Mouse (Mus musculus): Measurements from ENCODE around the gene Tinf2.

Gene Tinf2

DNA sequence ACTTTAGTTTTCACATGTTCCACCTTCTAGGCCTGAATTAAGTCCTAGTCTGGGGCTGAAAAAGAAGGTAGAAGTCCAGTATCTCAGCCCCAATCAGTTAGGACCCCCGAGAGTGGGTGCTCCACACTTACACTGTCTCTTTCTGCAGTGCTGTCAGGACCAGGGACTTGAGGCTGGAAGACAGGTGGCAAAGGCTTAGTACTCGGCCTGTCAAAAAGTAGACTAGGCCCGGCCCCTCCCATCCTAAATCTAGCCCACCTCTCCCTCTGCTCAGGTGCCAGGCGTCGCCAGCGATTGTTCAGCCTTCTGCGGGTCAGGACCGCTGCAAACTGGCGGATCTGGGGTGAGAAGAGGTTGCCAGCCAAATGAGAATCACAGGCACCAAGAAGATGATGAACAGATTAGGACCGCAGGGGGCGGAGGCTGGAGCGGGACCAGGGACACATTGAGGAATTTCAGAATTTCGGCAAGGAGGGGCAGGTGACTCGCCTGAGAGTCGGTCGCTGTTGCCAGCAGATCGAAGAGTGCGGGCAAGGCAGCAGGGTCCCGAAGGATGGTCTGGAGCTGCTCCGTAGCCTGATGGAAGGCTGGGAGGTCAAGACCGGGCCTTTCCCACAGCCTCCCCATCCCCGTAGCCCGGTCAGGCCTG lies 46.6 kb downstream of the Tinf2 start:
- no peak for DNase-seq (ENCODE audit: low spot score)

DNA sequence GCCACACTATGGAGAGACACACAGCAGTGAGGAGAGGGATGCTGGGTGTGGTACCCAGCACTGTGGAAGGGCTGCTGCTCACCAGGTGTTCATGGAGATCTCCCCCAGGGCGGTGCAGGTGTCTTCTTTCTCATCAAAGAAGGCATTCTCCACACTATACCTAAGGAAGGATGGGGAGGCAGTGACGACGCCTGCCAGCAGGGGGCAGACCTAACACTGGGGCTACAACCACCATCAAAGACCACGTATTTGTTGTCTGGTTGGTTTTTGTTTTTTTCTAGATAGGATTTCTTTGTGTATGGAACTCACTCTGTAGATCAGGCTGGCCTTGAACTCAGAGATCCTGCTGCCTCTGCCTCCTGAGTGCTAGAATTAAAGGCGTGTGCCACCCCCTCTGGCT lies 52.3 kb downstream of the Tinf2 start:
- DNase-seq (ENCODE audit: low spot score), result peak; percentile 79

DNA sequence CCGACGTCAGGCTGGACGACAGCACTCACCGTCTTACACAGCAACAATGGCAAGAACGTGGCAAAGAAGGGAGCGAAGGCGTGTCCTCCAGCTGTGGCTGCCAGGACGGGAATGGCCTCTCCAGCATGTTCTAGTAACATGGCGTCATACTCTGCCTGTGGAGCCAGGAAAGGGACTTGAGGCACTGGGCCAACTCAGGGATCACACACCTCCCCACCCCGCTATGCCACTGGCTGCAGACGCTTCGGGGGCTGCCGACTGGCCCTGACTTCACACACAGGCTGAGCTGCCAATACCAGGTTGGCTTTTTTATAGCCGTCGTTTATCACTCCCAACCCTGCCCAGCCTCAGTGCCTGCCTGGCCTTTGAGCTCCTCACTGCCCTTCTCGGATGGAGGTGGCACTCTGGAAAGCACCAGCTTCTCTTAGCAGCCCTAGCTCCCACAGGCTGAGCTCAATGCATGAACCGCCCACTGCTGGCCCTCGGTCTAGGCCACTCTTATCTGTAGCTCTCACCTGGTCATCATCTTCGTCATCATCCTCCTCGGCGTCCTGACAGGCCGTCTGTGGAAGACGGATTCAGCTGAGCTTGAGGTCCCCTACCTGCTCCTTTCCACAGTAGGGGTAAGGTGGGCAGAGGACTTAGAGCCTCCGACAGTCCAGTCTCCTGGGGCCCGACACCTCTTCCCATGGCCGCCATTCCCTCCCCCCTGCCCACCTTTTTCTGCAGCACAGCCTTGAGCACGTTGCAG lies 53.4 kb downstream of the Tinf2 start:
- DNase-seq (ENCODE audit: low spot score), result no peak
